ENCODE assay signal across 7 mouse cellular contexts in the genomic region with DNA sequence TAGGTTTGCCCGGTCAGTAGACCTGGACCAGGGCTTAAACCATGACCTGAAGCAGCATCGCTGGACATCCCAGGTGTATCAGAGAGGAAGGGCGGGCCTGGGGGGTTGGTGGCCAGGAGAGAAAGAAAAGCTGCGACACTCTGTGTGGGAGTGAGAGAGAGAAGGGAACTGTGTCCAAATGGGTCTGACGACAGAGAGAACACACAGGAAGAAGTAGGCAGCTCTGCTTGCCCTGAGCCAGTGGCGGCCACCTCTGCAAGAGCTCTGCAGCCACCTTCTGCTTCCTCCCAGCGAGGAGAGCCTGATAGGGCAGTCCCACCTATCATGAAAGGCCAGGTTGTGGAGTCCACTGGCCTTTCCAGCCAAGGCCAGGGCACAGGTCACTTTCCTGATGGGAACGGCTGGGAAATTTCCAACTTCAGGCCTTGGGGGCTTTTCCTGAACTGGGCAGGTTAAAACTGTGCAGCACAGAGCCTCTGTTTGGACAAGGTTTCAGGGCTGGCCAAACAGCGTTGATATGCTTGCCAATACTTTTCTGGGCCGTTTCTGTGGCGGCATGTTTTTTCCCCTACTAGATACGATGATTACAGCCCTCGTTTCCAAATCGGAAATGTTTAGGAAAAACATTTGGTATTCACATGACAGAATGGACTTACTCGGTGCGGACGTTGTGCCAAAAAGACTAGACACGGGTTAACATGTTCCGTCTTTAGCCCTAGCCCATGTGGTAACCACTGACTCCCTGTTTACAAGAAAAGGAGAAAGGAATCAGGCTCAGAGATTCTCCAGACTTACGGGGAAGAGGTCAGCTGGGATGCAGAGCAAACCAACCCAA. TPM values are rescaled to one million over a fixed set of nuclear protein-coding genes. Genes with fewer than 3 reads are reported as not detected.
DNase-seq lines count a peak whose midpoint lies in the region; ATAC-seq and TF ChIP-seq lines count a peak whose summit lies in the region.

No protein-coding gene starts in this region.

- no peak; the same call in 1 of the 2 replicates for ATAC-seq in heart, embryonic 16.5 days (replicated peaks; ENCODE audit: extremely low read depth, insufficient read depth, low FRiP score)

- intact Hi-C loops in left cerebral cortex, postnatal 25 days (cut with DNase I) = no loop called here

- peak overlapping the region; percentile 37 for H3K4me2 ChIP-seq in heart, embryonic 16.5 days (ENCODE audit: low read depth, low read length)

- peak overlapping the region; percentile 51 for H3K4me3 ChIP-seq in bone marrow, adult 2 months (replicated peaks; ENCODE audit: control insufficient read depth, low read depth, low read length)
- no peak overlapping the region for H3K4me3 ChIP-seq in heart, embryonic 16.5 days (ENCODE audit: low read length)

- 56% methylated on average over 20 of the region's 20 CpGs for WGBS in bone marrow, adult 2 months
- WGBS in heart, embryonic 16.5 days = 56% methylated on average over 20 of the region's 20 CpGs

- no peak for TF ChIP-seq CTCF in bone marrow, adult 2 months (IDR thresholded peaks at IDR 0.05; ENCODE audit: control insufficient read depth, insufficient read depth, low read length)

- no peak for TF ChIP-seq POLR2A in bone marrow, adult 2 months (IDR thresholded peaks at IDR 0.05; ENCODE audit: borderline replicate concordance, control insufficient read depth, low read depth, low read length)

- peaks cover 3% of the 10 kb centered on the region for H3K4me1 ChIP-seq in bone marrow, adult 2 months (ENCODE audit: control insufficient read depth, insufficient read depth, low read length)
- peaks cover 45% of the 10 kb centered on the region for H3K4me1 ChIP-seq in heart, embryonic 16.5 days (ENCODE audit: control insufficient read depth, insufficient read depth, low read length)

- H3K27ac ChIP-seq in bone marrow, adult 2 months (ENCODE audit: control insufficient read depth, insufficient read depth, low read depth, low read length, poor library complexity) = peak overlapping the region; percentile 51
- H3K27ac ChIP-seq in heart, embryonic 16.5 days (ENCODE audit: low read length) = peak overlapping the region; percentile 30

- DNase-seq in left cerebral cortex, postnatal 25 days (ENCODE audit: low spot score in 2 of 2) = peak; percentile 44 to 83
- no peak for DNase-seq in left cerebral cortex, adult 11 months (ENCODE audit: low spot score)
- DNase-seq in lung, adult 18-20 months = peak; percentile 48 to 50
- DNase-seq in yolk sac, embryonic 10.5 days (ENCODE audit: low spot score) = peak; percentile 50
- no peak for DNase-seq in natural killer cell, adult 2 months (ENCODE audit: low spot score in 2 of 2)

- no peaks in the 10 kb centered on the region for H3K9me3 ChIP-seq in heart, embryonic 16.5 days (replicated peaks; ENCODE audit: control insufficient read depth, low read length)

- H3K9ac ChIP-seq in heart, embryonic 16.5 days (ENCODE audit: low read length) = 0 out of 2 replicates have a peak overlapping the region, but pooled peaks have one; percentile 0

- no peaks in the 10 kb centered on the region for H3K27me3 ChIP-seq in heart, embryonic 16.5 days (ENCODE audit: control insufficient read depth, insufficient read depth, low read length)

- no peaks in the 10 kb centered on the region for H3K36me3 ChIP-seq in heart, embryonic 16.5 days (ENCODE audit: control insufficient read depth, insufficient read depth)

RNA-seq across cellular contexts. Expression of a gene that starts 35.4 kb away (rescaled TPM):
- 100 to 1,000 TPM in 1 of 2 experiments, 10 to 100 TPM in 1; 84.0 to 123 TPM for total RNA-seq in left cerebral cortex, postnatal 25 days (2021)
- polyA plus RNA-seq in bone marrow, adult 2 months (2011; ENCODE audit: insufficient read depth, insufficient read length, low replicate concordance, missing spikeins) = 0.92 and 3.1 TPM in 2 replicates
- 4.2 and 5.3 TPM in 2 replicates for polyA plus RNA-seq in heart, embryonic 16.5 days (2015; fragmentation: Nextera tagmentation; extraction: Ambion mirVana)

Comparison
In these comparisons a context has a peak if more than half of its experiments do, and no peak if none do; other contexts are left out.
1. DNase-seq: peak in left cerebral cortex, postnatal 25 days (2 of 2), lung, adult 18-20 months (2 of 2) and yolk sac, embryonic 10.5 days (single experiment); none in left cerebral cortex, adult 11 months (single experiment) and natural killer cell, adult 2 months (0 of 2).